Mouse (Mus musculus) left cerebral cortex, adult 8-10 months (tissue): ENCODE results near the gene Cenpm. TPM values are rescaled to one million over a fixed set of nuclear protein-coding genes. Genes with fewer than 3 reads are reported as not detected.

Experiments used
- DNase-seq, 2 experiments: peaks; one replicate each; pipeline ENCODE4 v3.0.0; 2022; ENCODE audit warnings: low spot score in 2 of 2
- microRNA-seq, 2 experiments: library from miRNA; unstranded; fragments of <30 nt; microRNA quantifications; one replicate each; pipeline ENCODE4 v1.2.0; 2022
- total RNA-seq, 4 experiments: library from RNA; stranded (reverse); gene quantifications; 2 replicates each; pipeline ENCODE4 v1.2.4; 2022

Cenpm gene
- total RNA-seq, 4 experiments from 2014 or later, result 2.7 to 4.3 (median 4.1) TPM

DNA sequence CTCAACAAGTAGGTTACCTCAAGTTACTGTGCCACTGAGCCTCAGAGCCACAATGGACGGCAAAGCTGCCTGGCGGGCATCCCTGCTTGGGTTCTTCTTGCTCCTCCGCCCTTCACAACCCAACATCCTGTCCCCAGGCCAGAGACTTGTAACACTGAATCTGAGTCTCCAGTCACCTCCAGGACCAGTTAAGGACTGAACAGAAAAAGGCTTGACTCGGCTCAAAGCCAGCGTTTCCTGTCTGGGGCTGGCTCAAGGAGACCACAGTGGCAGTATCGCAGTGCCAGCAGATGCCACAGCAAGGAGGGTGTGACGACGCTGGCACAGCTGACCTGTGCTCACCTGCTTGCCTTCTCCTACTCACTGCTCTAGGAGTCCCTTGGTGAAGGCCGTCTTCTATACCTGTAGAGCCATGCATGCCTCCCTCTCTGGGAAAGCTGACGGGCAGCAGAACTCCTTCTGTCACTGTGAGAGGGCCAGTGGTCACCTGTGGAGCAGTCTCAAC is 47.2 kb downstream of the Cenpm start:
- no peak for DNase-seq

GRCm38 (mm10) chr15:82196300-82196699 is 48.2 kb downstream of the Cenpm start:
- no peak for DNase-seq

- no peak for DNase-seq
These were observed 51.9 kb downstream of the Cenpm start for GRCm38 (mm10) chr15:82192617-82193016.

- no peak for DNase-seq
These were observed 55.9 kb downstream of the Cenpm start for GRCm38 (mm10) chr15:82188481-82189240.

- DNase-seq, result no peak
These were observed 56.6 kb downstream of the Cenpm start for GRCm38 (mm10) chr15:82187924-82188323.

GRCm38 (mm10) chr15:82187401-82187800 is 57.1 kb downstream of the Cenpm start:
- no peak for DNase-seq

DNA sequence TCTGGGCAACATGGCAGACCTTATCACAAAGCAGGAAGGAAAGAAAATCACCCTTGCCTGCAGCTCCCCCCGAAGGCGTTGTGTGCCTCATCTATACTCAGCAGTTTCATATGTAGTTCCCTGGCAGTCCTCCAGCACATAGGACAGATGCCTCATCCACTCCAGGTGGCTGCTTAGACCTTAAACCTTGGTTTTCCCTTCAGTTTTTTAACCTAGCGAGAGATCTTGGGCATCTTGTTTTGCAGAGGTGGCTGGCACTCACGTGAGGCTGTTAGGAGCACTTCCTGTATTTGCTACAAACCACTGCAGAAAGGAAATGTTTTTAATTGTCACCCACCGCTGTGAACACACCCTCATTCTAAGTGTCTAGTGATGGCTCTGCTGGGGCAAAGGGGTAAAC is 57.6 kb downstream of the Cenpm start:
- no peak for DNase-seq

GRCm38 (mm10) chr15:82186131-82186530 is 58.4 kb downstream of the Cenpm start:
- no peak for DNase-seq

DNA sequence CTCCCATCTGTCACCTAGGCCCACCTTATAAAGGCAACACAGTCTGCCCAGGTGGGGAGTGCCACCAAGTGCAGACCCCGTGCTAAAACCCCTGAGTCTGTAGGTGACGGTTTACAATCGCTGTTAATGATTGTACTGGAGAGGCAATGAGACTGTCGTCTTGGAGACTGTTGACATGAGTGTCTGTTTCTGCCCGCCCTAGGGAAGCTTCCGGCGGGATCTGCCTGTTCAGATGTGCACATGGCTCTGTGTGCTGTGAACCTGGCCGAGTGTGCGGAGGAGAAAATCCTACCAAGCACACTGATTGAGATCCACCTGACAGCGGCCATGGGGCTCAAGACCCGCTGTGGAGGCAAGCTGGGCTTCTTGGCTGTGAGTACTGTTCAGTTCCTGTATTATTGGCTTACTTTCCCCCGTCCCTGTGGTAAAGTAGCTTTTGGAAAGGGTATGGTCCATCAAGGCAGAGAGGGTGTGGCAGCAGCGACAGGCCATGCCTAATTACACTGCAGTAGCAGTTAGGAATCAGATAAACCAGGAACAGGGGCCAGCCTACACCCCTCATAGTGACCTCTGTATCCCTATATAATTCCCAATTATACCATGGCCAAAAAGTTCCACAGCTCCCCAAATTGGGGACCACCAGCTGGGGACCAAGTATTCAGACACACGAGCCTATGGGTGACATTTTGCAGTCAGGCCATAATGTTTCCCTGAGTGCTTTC is 59.3 kb downstream of the Cenpm start:
- DNase-seq, result no peak

DNA sequence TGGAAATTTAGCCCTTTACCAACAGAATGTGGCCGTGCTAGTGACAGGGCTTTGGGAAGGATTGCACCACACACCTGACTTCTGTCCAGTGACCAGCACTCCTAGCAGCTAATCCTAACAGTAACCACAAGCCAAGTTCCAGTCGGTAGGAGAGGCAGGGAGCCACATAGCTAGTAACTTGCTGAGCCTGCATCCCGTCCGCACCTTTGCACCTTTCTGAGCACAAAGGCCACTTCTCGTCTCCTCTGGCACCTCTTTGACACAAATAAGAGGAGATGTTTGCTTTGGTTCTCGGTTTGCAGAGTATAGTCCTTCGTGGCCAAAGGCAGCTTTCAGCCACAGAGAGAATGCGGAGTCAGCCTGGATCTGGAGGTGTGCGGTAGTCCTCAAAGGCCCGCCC is 59.9 kb downstream of the Cenpm start:
- no peak for DNase-seq

GRCm38 (mm10) chr15:82184183-82184582 is 60.4 kb downstream of the Cenpm start:
- DNase-seq, result no peak

Small RNA genes lying within 50 kb of the gene (microRNA-seq; reads per million reads assigned to microRNA genes)
- gene Mir33, result 36.4 to 37.7 reads per million in 2 experiments

Other genes starting within 250 kb of the Cenpm start
- 100 to 1,000 TPM in 2 of 4 experiments, 10 to 100 TPM in 2; 81.8 to 126 (median 105) TPM for gene Desi1, start 210.9 kb downstream of the Cenpm start, total RNA-seq
- 100 to 1,000 TPM; 103 to 133 (median 117) TPM for gene Snu13, start 197.2 kb downstream of the Cenpm start, total RNA-seq
- not detected for gene 4930407I10Rik, start 185.6 kb downstream of the Cenpm start, total RNA-seq
- 1 to 10 TPM; 3.9 to 5.5 (median 4.0) TPM for gene Mei1, start 174.8 kb downstream of the Cenpm start, total RNA-seq
- 10 to 100 TPM in 1 of 4 experiments, 1 to 10 TPM in 3; 8.1 to 11.8 (median 9.0) TPM for gene Ccdc134, start 116.8 kb downstream of the Cenpm start, total RNA-seq
- 100 to 1,000 TPM; 204 to 229 (median 207) TPM for gene Srebf2, start 97.6 kb downstream of the Cenpm start, total RNA-seq
- gene Shisa8, start 31.9 kb downstream of the Cenpm start, total RNA-seq, result 1 to 10 TPM; 3.1 to 5.3 (median 5.0) TPM
- gene Tnfrsf13c, start 20.4 kb downstream of the Cenpm start, total RNA-seq, result under 1 TPM; 0.37 to 0.98 (median 0.64) TPM
- 100 to 1,000 TPM; 104 to 114 (median 110) TPM for gene 1500009C09Rik, start 7.6 kb upstream of the Cenpm start, total RNA-seq
- gene Sept3, start 30.1 kb upstream of the Cenpm start, total RNA-seq, result 100 to 1,000 TPM; 491 to 572 (median 530) TPM
- gene Wbp2nl, start 54.2 kb upstream of the Cenpm start, total RNA-seq, result not detected
- 10 to 100 TPM; 37.8 to 45.2 (median 42.4) TPM for gene Naga, start 94.2 kb upstream of the Cenpm start, total RNA-seq
- gene Pheta2, start 94.2 kb upstream of the Cenpm start, total RNA-seq, result under 1 TPM; 0.26 to 0.58 (median 0.48) TPM
- gene Smdt1, start 94.2 kb upstream of the Cenpm start, total RNA-seq, result 100 to 1,000 TPM; 143 to 154 (median 149) TPM
- 100 to 1,000 TPM; 170 to 203 (median 184) TPM for gene Ndufa6, start 109.6 kb upstream of the Cenpm start, total RNA-seq
- 10 to 100 TPM; 39.7 to 44.8 (median 40.7) TPM for gene Cyp2d22, start 135.5 kb upstream of the Cenpm start, total RNA-seq
- under 1 TPM in 2 of 4 experiments, not detected in 2; 0.30 to 0.33 TPM for gene Cyp2d11, start 149.3 kb upstream of the Cenpm start, total RNA-seq
- gene Cyp2d10, start 162.4 kb upstream of the Cenpm start, total RNA-seq, result under 1 TPM in 2 of 4 experiments, not detected in 2; 0.34 to 0.42 TPM
- not detected for gene Cyp2d9, start 188.7 kb upstream of the Cenpm start, total RNA-seq